Mouse (Mus musculus) right cerebral cortex, postnatal 25 days (tissue): ENCODE measurements around the gene Fnip2.
A peak's percentile ranks its signal among the peaks of the same experiment; 100 is the strongest.

Experiments
- DNase-seq: peaks from one replicate; pipeline ENCODE4 v3.0.0; 2022

The Fnip2 gene

GRCm38 (mm10) chr3:79564875-79565606 is 2.6 kb downstream of the Fnip2 start:
- DNase-seq, result no peak

GRCm38 (mm10) chr3:79563511-79563910 is 4.1 kb downstream of the Fnip2 start:
- no peak for DNase-seq

- DNase-seq, result no peak
Observed at GRCm38 (mm10) chr3:79561784-79562715, 5.5 kb downstream of the Fnip2 start.

GRCm38 (mm10) chr3:79560555-79560954 is 7.0 kb downstream of the Fnip2 start:
- no peak for DNase-seq

- DNase-seq, result no peak
Observed at GRCm38 (mm10) chr3:79559773-79560045, 7.9 kb downstream of the Fnip2 start.

GRCm38 (mm10) chr3:79559021-79559772 is 8.4 kb downstream of the Fnip2 start:
- peak; percentile 49 for DNase-seq

- DNase-seq, result no peak
Observed at GRCm38 (mm10) chr3:79555061-79555460, 12.5 kb downstream of the Fnip2 start.

- no peak for DNase-seq
Observed at GRCm38 (mm10) chr3:79553779-79554178, 13.8 kb downstream of the Fnip2 start.

- DNase-seq, result no peak
Observed at GRCm38 (mm10) chr3:79551826-79552552, 15.6 kb downstream of the Fnip2 start.

GRCm38 (mm10) chr3:79549751-79550393 is 17.7 kb downstream of the Fnip2 start:
- no peak for DNase-seq

- DNase-seq, result no peak
Observed at GRCm38 (mm10) chr3:79548681-79549437, 18.7 kb downstream of the Fnip2 start.

- no peak for DNase-seq
Observed at GRCm38 (mm10) chr3:79542585-79542984, 25.0 kb downstream of the Fnip2 start.

- DNase-seq, result no peak
Observed at GRCm38 (mm10) chr3:79539656-79540055, 27.9 kb downstream of the Fnip2 start.

- DNase-seq, result no peak
Observed at GRCm38 (mm10) chr3:79539124-79539523, 28.5 kb downstream of the Fnip2 start.

- no peak for DNase-seq
Observed at GRCm38 (mm10) chr3:79538342-79538741, 29.3 kb downstream of the Fnip2 start.

GRCm38 (mm10) chr3:79537626-79538203 is 29.9 kb downstream of the Fnip2 start:
- DNase-seq, result no peak

GRCm38 (mm10) chr3:79537023-79537422 is 30.6 kb downstream of the Fnip2 start:
- DNase-seq, result no peak

GRCm38 (mm10) chr3:79531581-79532271 is 35.9 kb downstream of the Fnip2 start:
- peak; percentile 69 for DNase-seq

- DNase-seq, result no peak
Observed at GRCm38 (mm10) chr3:79529499-79530096, 38.0 kb downstream of the Fnip2 start.

- DNase-seq, result no peak
Observed at GRCm38 (mm10) chr3:79528451-79528850, 39.1 kb downstream of the Fnip2 start.
